30 mouse cellular contexts compared by ENCODE assay signal in genomic region chr6:38877674-38878073, GRCm38 (mm10). TPM values are rescaled to one million over a fixed set of nuclear protein-coding genes. Genes with fewer than 3 reads are reported as not detected.
A peak's percentile ranks its signal among the peaks of the same experiment; 100 is the strongest.
DNase-seq lines count a peak whose midpoint lies in the region; ATAC-seq and TF ChIP-seq lines count a peak whose summit lies in the region.
"Had no signal": no experiment of that assay in that cellular context is flagged by ENCODE, and none has a peak within 500 bp of the region (broad histone marks: within the 10 kb centered on the region; RNA-seq: fewer than 3 reads in every experiment).

No protein-coding gene starts in this region.

- TF ChIP-seq POLR2A in cerebellum, adult 2 months (IDR thresholded peaks at IDR 0.05; ENCODE audit: borderline replicate concordance, insufficient read depth, low read length), result no peak

- WGBS in heart, embryonic 11.5 days (ENCODE audit: insufficient replicate concordance), result 90% methylated on average over 2 of the region's 2 CpGs
- WGBS in liver, embryonic 13.5 days (ENCODE audit: insufficient replicate concordance), result 89% methylated on average over 2 of the region's 2 CpGs
- WGBS in cerebellum, adult 2 months, result 96% methylated on average over 2 of the region's 2 CpGs

- DNase-seq in heart, adult 11 months, result peak; percentile 78
- DNase-seq in liver, embryonic 13.5 days, result no peak
- no peak for DNase-seq in liver
- peak; percentile 90 for DNase-seq in gonadal fat pad, adult 2 months (ENCODE audit: low read depth)
- no peak for DNase-seq in gastrocnemius, postnatal 14 days
- no peak for DNase-seq in cerebellum, adult 2 months
- DNase-seq: adrenal gland, adult 2 months; adrenal gland, postnatal 14 days; B cell, adult 2 months; cerebellum, adult 11 months; cerebellum, adult 8-10 months; cerebellum, postnatal 10 days; cerebellum, postnatal 36 days; embryo, embryonic 11 days; gastrocnemius, postnatal 36 days; heart, adult 18-20 months; heart, postnatal 14 days; heart, postnatal 4 days had no signal

- H3K9ac ChIP-seq in heart, embryonic 11.5 days (ENCODE audit: low read depth, low read length), result no peak overlapping the region
- H3K9ac ChIP-seq in liver, embryonic 13.5 days, result peak overlapping the region; percentile 100; the same call in 1 of the 2 replicates
- H3K9ac ChIP-seq: embryonic facial prominence, embryonic 13.5 days; forebrain, embryonic 12.5 days; forebrain, embryonic 15.5 days had no signal

- intact Hi-C loops in gastrocnemius, postnatal 14 days (cut with DNase I; ENCODE audit: low total_unique reads), result no loop called here

- TF ChIP-seq CTCF in cerebellum, adult 2 months (IDR thresholded peaks at IDR 0.05; ENCODE audit: borderline replicate concordance, insufficient read depth, low read depth, low read length), result no peak

- peaks cover 6% of the 10 kb centered on the region; the same call in 1 of the 2 replicates for H3K4me1 ChIP-seq in heart, embryonic 11.5 days (ENCODE audit: control insufficient read depth, insufficient read depth, low read length)
- peaks cover 64% of the 10 kb centered on the region for H3K4me1 ChIP-seq in liver, embryonic 13.5 days (replicated peaks)
- H3K4me1 ChIP-seq in cerebellum, adult 2 months (ENCODE audit: control insufficient read depth, insufficient read depth, low read length), result peaks cover 3% of the 10 kb centered on the region

- H3K36me3 ChIP-seq in heart, embryonic 11.5 days (ENCODE audit: control insufficient read depth, insufficient read depth, low read length), result no peaks in the 10 kb centered on the region
- H3K36me3 ChIP-seq in liver, embryonic 13.5 days, result peaks cover 1% of the 10 kb centered on the region
- H3K36me3 ChIP-seq: embryonic facial prominence, embryonic 10.5 days; embryonic facial prominence, embryonic 13.5 days; forebrain, embryonic 12.5 days; forebrain, embryonic 15.5 days; heart, embryonic 13.5 days had no signal

- H3K27ac ChIP-seq in heart, embryonic 11.5 days (ENCODE audit: low read depth, low read length), result no peak overlapping the region
- H3K27ac ChIP-seq in liver, embryonic 13.5 days, result no peak overlapping the region; the same call in 1 of the 2 replicates
- no peak overlapping the region for H3K27ac ChIP-seq in cerebellum, adult 2 months (ENCODE audit: insufficient read depth, low read length)
- H3K27ac ChIP-seq: embryonic facial prominence, embryonic 10.5 days; embryonic facial prominence, embryonic 13.5 days; forebrain, embryonic 12.5 days; forebrain, embryonic 15.5 days; heart, embryonic 13.5 days; hindbrain, embryonic 14.5 days; hindbrain, postnatal 0 days had no signal

- H3K27me3 ChIP-seq in heart, embryonic 11.5 days (ENCODE audit: control insufficient read depth, insufficient read depth, low read length), result no peaks in the 10 kb centered on the region
- peaks cover 8% of the 10 kb centered on the region; the same call in 1 of the 2 replicates for H3K27me3 ChIP-seq in liver, embryonic 13.5 days
- no peaks in the 10 kb centered on the region for H3K27me3 ChIP-seq in cerebellum, adult 2 months (ENCODE audit: control insufficient read depth, insufficient read depth, low read length)
- H3K27me3 ChIP-seq: forebrain, embryonic 15.5 days; Patski had no signal

- no peak for ATAC-seq in heart, embryonic 11.5 days (replicated peaks; ENCODE audit: insufficient number of reproducible peaks, low FRiP score, low TSS enrichment)
- ATAC-seq in liver, embryonic 13.5 days (ENCODE audit: low read depth), result no peak
- ATAC-seq: forebrain, embryonic 15.5 days; hindbrain, postnatal 0 days; inflammation-experienced regulatory T-cells, adult 6 months; Patski had no signal

- H3K4me3 ChIP-seq in heart, embryonic 11.5 days (ENCODE audit: low read depth, low read length), result no peak overlapping the region
- H3K4me3 ChIP-seq in liver, embryonic 13.5 days (replicated peaks), result peak overlapping the region; percentile 99; the same call in 1 of the 2 replicates
- no peak overlapping the region for H3K4me3 ChIP-seq in cerebellum, adult 2 months (replicated peaks; ENCODE audit: insufficient read depth, low read depth, low read length)
- H3K4me3 ChIP-seq: forebrain, embryonic 12.5 days had no signal

- H3K9me3 ChIP-seq in heart, embryonic 11.5 days (replicated peaks; ENCODE audit: control insufficient read depth, low read length), result no peaks in the 10 kb centered on the region
- H3K9me3 ChIP-seq in liver, embryonic 13.5 days (replicated peaks), result no peaks in the 10 kb centered on the region
- H3K9me3 ChIP-seq: embryonic facial prominence, embryonic 10.5 days; embryonic facial prominence, embryonic 13.5 days; forebrain, embryonic 12.5 days; forebrain, embryonic 15.5 days; G1E; heart, embryonic 13.5 days had no signal

- no peak overlapping the region for H3K4me2 ChIP-seq in heart, embryonic 11.5 days
- peak overlapping the region; percentile 80 for H3K4me2 ChIP-seq in liver, embryonic 13.5 days

RNA-seq across cellular contexts. Expression of gene Hipk2, which starts 1.7 kb away (rescaled TPM):
- 15.1 and 18.9 TPM in 2 replicates for polyA plus RNA-seq in heart, embryonic 11.5 days (2014; fragmentation: Nextera tagmentation; extraction: Ambion mirVana)
- polyA plus RNA-seq in liver, embryonic 13.5 days (2015; fragmentation: Nextera tagmentation; extraction: Ambion mirVana), result 20.1 and 20.4 TPM in 2 replicates
- 44.6 and 48.4 TPM in 2 replicates for polyA plus RNA-seq in gonadal fat pad, adult 2 months (2012; rRNA removed)
- 10 to 100 TPM; 45.8 to 49.0 TPM for total RNA-seq in gastrocnemius, postnatal 14 days (2021)
- 34.3 and 36.6 TPM in 2 replicates for polyA plus RNA-seq in cerebellum, adult 2 months (2012; rRNA removed)

RNA-seq across cellular contexts. Expression of gene Tbxas1, which starts 2.5 kb away (rescaled TPM):
- polyA plus RNA-seq in heart, embryonic 11.5 days (2014; fragmentation: Nextera tagmentation; extraction: Ambion mirVana), result 1.7 and 2.4 TPM in 2 replicates
- 11.4 and 12.2 TPM in 2 replicates for polyA plus RNA-seq in liver, embryonic 13.5 days (2015; fragmentation: Nextera tagmentation; extraction: Ambion mirVana)
- polyA plus RNA-seq in gonadal fat pad, adult 2 months (2012; rRNA removed), result 4.9 and 6.3 TPM in 2 replicates
- 1 to 10 TPM in 1 of 2 experiments, under 1 TPM in 1; 0.75 to 1.4 TPM for total RNA-seq in gastrocnemius, postnatal 14 days (2021)
- polyA plus RNA-seq in cerebellum, adult 2 months (2012; rRNA removed), result 1.2 TPM in 2 replicates
- total RNA-seq: CH12.LX had no signal

Comparison
In these comparisons a context has a peak if more than half of its experiments do, and no peak if none do; other contexts are left out.
1. DNase-seq: peak in heart, adult 11 months (single experiment) and gonadal fat pad, adult 2 months (single experiment); none in liver, embryonic 13.5 days (single experiment), liver (single experiment), gastrocnemius, postnatal 14 days (single experiment) and cerebellum, adult 2 months (0 of 2).